Mouse (Mus musculus) megakaryocyte, embryonic 14.5 days (primary cell): ENCODE measurements around the gene Bzw2. TPM values are rescaled to one million over a fixed set of nuclear protein-coding genes. Genes with fewer than 3 reads are reported as not detected.

Experiments used
- H3K27me3 ChIP-seq: replicated peaks from 2 replicates; pipeline ENCODE3; 2012; ENCODE audit warnings: inconsistent platforms
- H3K36me3 ChIP-seq: replicated peaks from 2 replicates; pipeline ENCODE3; 2012; ENCODE audit warnings: low read length, inconsistent platforms, mixed read lengths
- H3K4me1 ChIP-seq: 2 replicates; pipeline ENCODE4 v1.6.1; 2012; ENCODE audit warnings: inconsistent platforms
- H3K4me3 ChIP-seq: replicated peaks from 2 replicates; pipeline ENCODE3; 2012; ENCODE audit warnings: moderate library complexity, mild to moderate bottlenecking, inconsistent platforms
- H3K9me3 ChIP-seq: 2 replicates; pipeline ENCODE4 v1.6.1; 2012; ENCODE audit warnings: inconsistent platforms
- FLI1 ChIP-seq: IDR thresholded peaks from 2 replicates; pipeline ENCODE4 v1.6.1; 2012; ENCODE audit warnings: low read length, inconsistent platforms, mixed read lengths
- GATA1 ChIP-seq: IDR thresholded peaks from 3 replicates; pipeline ENCODE4 v1.6.1; 2012; ENCODE audit warnings: mixed read lengths, low read length, inconsistent platforms, borderline replicate concordance
- polyA plus RNA-seq: library from polyadenylated mRNA; stranded (reverse); fragments of >175 nt; gene quantifications from 2 replicates; pipeline ENCODE4 v1.2.3, GENCODE M21; 2012; ENCODE audit warnings: low replicate concordance; ENCODE audit not compliant: insufficient read depth

The Bzw2 gene
- polyA plus RNA-seq, 1 experiment, result 10.3 TPM

- TF ChIP-seq GATA1 (no peak), FLI1 (no peak)
- H3K9me3 ChIP-seq, result no peaks in the 10 kb centered on the region
- H3K4me3 ChIP-seq, result no peak overlapping the region
- no peaks in the 10 kb centered on the region for H3K27me3 ChIP-seq
- peaks cover 40% of the 10 kb centered on the region for H3K36me3 ChIP-seq
- peaks cover 41% of the 10 kb centered on the region for H3K4me1 ChIP-seq
Observed at GRCm38 (mm10) chr12:36137192-36137591, 20.7 kb downstream of the Bzw2 start.

GRCm38 (mm10) chr12:36136285-36136684 is 21.6 kb downstream of the Bzw2 start:
- Histone ChIP-seq H3K27me3 (no peaks in the 10 kb centered on the region), H3K9me3 (no peaks in the 10 kb centered on the region), H3K36me3 (peaks cover 49% of the 10 kb centered on the region), H3K4me3 (no peak overlapping the region), H3K4me1 (peaks cover 46% of the 10 kb centered on the region)
- TF ChIP-seq FLI1, result no peak
- no peak for TF ChIP-seq GATA1

GRCm38 (mm10) chr12:36135409-36135808 is 22.5 kb downstream of the Bzw2 start:
- no peak for TF ChIP-seq FLI1
- no peak for TF ChIP-seq GATA1
- Histone ChIP-seq H3K36me3 (peaks cover 48% of the 10 kb centered on the region), H3K4me1 (peaks cover 49% of the 10 kb centered on the region), H3K27me3 (no peaks in the 10 kb centered on the region), H3K4me3 (peak overlapping the region; percentile 30), H3K9me3 (no peaks in the 10 kb centered on the region)

GRCm38 (mm10) chr12:36134111-36134510 is 23.8 kb downstream of the Bzw2 start:
- TF ChIP-seq GATA1 (no peak), FLI1 (no peak)
- no peak overlapping the region for H3K4me3 ChIP-seq
- peaks cover 4% of the 10 kb centered on the region; the same call in 1 of the 2 replicates for H3K9me3 ChIP-seq
- H3K4me1 ChIP-seq, result peaks cover 49% of the 10 kb centered on the region
- H3K36me3 ChIP-seq, result peaks cover 52% of the 10 kb centered on the region
- no peaks in the 10 kb centered on the region for H3K27me3 ChIP-seq

- peaks cover 57% of the 10 kb centered on the region for H3K36me3 ChIP-seq
- no peak overlapping the region for H3K4me3 ChIP-seq
- no peaks in the 10 kb centered on the region for H3K27me3 ChIP-seq
- peaks cover 4% of the 10 kb centered on the region; the same call in 1 of the 2 replicates for H3K9me3 ChIP-seq
- peaks cover 49% of the 10 kb centered on the region for H3K4me1 ChIP-seq
- no peak for TF ChIP-seq GATA1
- TF ChIP-seq FLI1, result no peak
Observed at GRCm38 (mm10) chr12:36133547-36133946, 24.3 kb downstream of the Bzw2 start.

- TF ChIP-seq FLI1 (no peak), GATA1 (no peak)
- Histone ChIP-seq H3K9me3 (peaks cover 4% of the 10 kb centered on the region; the same call in 1 of the 2 replicates), H3K27me3 (no peaks in the 10 kb centered on the region), H3K4me1 (peaks cover 44% of the 10 kb centered on the region), H3K36me3 (peaks cover 61% of the 10 kb centered on the region), H3K4me3 (no peak overlapping the region)
Observed at GRCm38 (mm10) chr12:36132668-36133067, 25.2 kb downstream of the Bzw2 start.

GRCm38 (mm10) chr12:36132254-36132653 is 25.6 kb downstream of the Bzw2 start:
- no peak for TF ChIP-seq GATA1
- no peak for TF ChIP-seq FLI1
- no peak overlapping the region for H3K4me3 ChIP-seq
- peaks cover 40% of the 10 kb centered on the region for H3K4me1 ChIP-seq
- H3K36me3 ChIP-seq, result peaks cover 64% of the 10 kb centered on the region
- H3K9me3 ChIP-seq, result peaks cover 4% of the 10 kb centered on the region; the same call in 1 of the 2 replicates
- no peaks in the 10 kb centered on the region for H3K27me3 ChIP-seq

GRCm38 (mm10) chr12:36129826-36130225 is 28.1 kb downstream of the Bzw2 start:
- Histone ChIP-seq H3K4me3 (no peak overlapping the region), H3K4me1 (peaks cover 18% of the 10 kb centered on the region), H3K9me3 (peaks cover 4% of the 10 kb centered on the region; the same call in 1 of the 2 replicates), H3K27me3 (no peaks in the 10 kb centered on the region), H3K36me3 (peaks cover 76% of the 10 kb centered on the region)
- TF ChIP-seq FLI1 (no peak), GATA1 (no peak)

GRCm38 (mm10) chr12:36126049-36126448 is 31.8 kb downstream of the Bzw2 start:
- peaks cover 83% of the 10 kb centered on the region for H3K36me3 ChIP-seq
- no peak overlapping the region for H3K4me3 ChIP-seq
- TF ChIP-seq GATA1 (no peak), FLI1 (no peak)
- 0 out of 2 replicates have a peak, but pooled peaks cover 3% of the 10 kb centered on the region for H3K4me1 ChIP-seq
- peaks cover 4% of the 10 kb centered on the region; the same call in 1 of the 2 replicates for H3K9me3 ChIP-seq
- H3K27me3 ChIP-seq, result no peaks in the 10 kb centered on the region

GRCm38 (mm10) chr12:36119244-36119643 is 38.6 kb downstream of the Bzw2 start:
- Histone ChIP-seq H3K9me3 (no peaks in the 10 kb centered on the region), H3K36me3 (peaks cover 84% of the 10 kb centered on the region), H3K27me3 (no peaks in the 10 kb centered on the region), H3K4me3 (no peak overlapping the region), H3K4me1 (peaks cover 11% of the 10 kb centered on the region)
- TF ChIP-seq GATA1, result no peak
- no peak for TF ChIP-seq FLI1
